Mouse (Mus musculus): ENCODE results near the gene Ppil3.

Ppil3 gene

GRCm38 (mm10) chr1:58409553-58410197 is 35.6 kb downstream of the Ppil3 start:
- no peak for DNase-seq (ENCODE audit: low spot score)

DNA sequence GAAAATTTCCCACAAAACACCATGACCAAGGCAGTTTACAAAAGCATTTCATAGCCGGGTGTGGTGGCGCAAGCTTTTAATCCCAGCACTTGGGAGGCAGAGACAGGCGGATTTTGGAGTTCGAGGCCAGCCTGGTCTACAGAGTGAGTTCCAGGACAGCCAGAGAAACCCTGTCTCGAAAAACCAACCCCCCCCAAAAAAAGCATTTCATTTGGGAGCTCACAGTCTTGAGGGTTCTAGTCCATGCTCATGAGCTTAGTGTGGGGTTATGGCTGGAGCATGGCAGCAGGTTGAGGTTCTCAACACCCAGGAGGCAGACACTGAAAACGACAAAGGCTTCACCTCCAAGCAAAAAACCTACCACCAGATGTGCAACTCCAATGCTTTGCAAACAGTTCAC is 37.1 kb downstream of the Ppil3 start:
- no peak for DNase-seq (ENCODE audit: low spot score)

GRCm38 (mm10) chr1:58407321-58407720 is 38.0 kb downstream of the Ppil3 start:
- DNase-seq (ENCODE audit: low spot score): no peak

DNA sequence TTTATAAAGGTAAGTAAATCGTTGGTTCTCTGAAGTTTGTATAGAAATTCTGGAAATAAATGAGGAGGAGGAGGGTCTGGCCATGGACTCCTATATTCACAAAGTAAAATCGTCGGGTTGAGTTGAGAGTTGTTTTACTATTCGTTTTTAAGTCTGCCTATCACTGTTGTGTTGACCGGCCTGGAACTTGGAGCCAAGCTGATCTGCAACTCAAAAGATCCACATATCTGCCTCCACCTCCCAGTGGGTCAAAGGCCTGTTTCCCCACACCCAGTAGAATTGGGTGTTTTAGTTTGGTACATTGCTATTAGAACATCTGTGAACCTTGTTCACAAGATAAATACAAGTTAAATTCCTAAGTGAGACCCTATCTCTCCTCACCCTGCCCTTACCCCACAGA is 41.5 kb downstream of the Ppil3 start:
- DNase-seq (ENCODE audit: low spot score): no peak

DNA sequence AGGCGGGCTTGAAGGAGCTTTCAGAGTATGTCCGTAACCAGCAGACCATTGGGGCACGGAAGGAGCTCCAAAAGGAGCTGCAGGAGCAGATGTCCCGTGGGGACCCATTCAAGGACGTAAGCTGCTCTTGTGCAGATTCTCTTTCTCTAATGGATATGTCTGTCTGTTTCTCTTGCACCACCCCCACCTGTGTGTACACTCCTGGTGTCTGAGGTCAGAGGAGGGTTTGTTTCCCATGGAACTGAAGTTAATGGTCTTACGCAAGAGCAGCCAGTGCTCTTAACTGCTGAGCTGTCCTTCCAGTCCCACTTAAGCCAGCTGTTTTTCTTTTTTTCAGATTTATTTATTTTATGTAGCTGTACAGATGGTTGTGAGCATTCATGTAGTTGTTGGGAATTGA is 43.9 kb downstream of the Ppil3 start:
- DNase-seq (ENCODE audit: low spot score): peak; percentile 77

- DNase-seq (ENCODE audit: low spot score): no peak
Measured at GRCm38 (mm10) chr1:58397731-58398130, 47.6 kb downstream of the Ppil3 start.

GRCm38 (mm10) chr1:58396179-58396578 is 49.1 kb downstream of the Ppil3 start:
- DNase-seq (ENCODE audit: low spot score): no peak

DNA sequence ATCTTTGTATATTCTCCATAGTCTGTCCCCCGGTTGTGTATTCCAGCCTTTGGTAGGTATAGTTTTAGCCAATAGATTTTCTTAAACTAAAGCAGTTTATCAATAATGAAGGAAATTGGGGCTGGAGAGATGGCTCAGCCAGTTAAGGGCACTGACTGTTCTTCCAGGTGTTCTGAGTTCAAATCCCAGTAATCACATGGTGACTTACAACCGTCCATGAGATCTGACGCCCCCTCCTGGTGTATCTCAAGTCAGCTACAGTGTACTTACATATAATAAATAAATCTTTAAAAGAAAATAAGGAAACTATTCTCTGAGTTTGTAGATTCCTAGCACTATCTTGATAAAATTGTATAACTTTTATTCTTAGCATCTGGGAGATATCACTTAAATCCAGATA is 49.9 kb downstream of the Ppil3 start:
- DNase-seq (ENCODE audit: low spot score): no peak

GRCm38 (mm10) chr1:58393284-58394195 is 51.7 kb downstream of the Ppil3 start:
- peak; percentile 42 for DNase-seq (ENCODE audit: low spot score)

- DNase-seq (ENCODE audit: low spot score): peak; percentile 95
Measured at GRCm38 (mm10) chr1:58392652-58393283, 52.5 kb downstream of the Ppil3 start, which contains the start of gene Bzw1. Gene Bzw1, plus strand, starts transcription at chr1:58392898.

GRCm38 (mm10) chr1:58392268-58392651 is 53.0 kb downstream of the Ppil3 start:
- no peak for DNase-seq (ENCODE audit: low spot score)

DNA sequence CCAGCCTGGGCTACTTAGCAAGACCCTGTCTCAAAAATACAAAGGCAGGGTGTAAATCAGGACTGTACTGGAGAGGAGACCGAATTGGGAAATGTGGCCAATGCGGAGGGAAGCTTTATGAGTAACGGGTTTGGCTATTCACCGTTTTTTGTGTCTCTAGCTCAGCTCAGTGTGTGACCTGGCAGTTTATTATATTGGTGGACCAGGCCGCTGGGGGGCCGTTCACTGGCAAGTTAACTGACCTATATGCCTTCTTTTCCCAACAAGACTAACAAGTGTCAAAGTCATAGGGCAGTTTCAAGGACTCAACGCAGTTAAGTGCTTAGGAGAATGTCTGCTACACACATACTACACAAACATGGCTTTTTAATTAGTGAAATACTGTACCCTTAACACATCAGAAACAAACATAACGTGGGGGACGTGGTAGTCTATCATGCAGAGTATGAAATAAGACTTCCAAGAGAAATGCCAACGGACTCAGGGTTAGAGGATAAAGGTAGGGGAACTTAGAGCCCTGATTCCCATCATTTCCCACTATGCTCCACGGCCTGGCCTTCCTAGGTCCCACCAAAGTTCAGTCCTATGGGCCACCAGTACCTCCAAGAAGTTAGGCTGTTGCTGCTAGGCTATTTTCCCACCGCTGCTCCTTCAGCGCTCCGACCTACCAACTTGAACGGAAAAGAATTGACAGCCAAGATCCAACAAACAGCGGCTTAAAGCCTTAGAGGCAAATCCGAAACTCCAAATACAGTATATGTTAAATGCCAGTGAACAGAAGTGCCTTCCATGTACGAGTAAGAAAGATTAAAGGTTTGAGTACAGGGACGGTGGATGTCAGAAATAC is 53.6 kb downstream of the Ppil3 start:
- DNase-seq (ENCODE audit: low spot score): no peak

GRCm38 (mm10) chr1:58382586-58383281 is 62.6 kb downstream of the Ppil3 start:
- DNase-seq (ENCODE audit: low spot score): no peak
